Mouse (Mus musculus) Patski (cell line): ENCODE measurements around the gene Leo1. TPM values are rescaled to one million over a fixed set of nuclear protein-coding genes. Genes with fewer than 3 reads are reported as not detected.

Experiments
- ATAC-seq: fragments of 100-300 bp; one replicate; pipeline ENCODE4 v1.8.0; 2021
- CTCF ChIA-PET: fragments of 350-600 bp; sonication (Branson Sonifier 250); formaldehyde crosslinking; loops from one replicate; lab custom pipeline; 2022; ENCODE audit warnings: inconsistent platforms; lab: Charles Lee
- POLR2A ChIA-PET: fragments of 350-600 bp; sonication (Branson Sonifier 250); formaldehyde crosslinking; loops from one replicate; lab custom pipeline; 2022; ENCODE audit warnings: antibody characterized with exemption, inconsistent platforms; lab: Charles Lee
- DNase-seq: peaks from one replicate; pipeline ENCODE4 v3.0.0-alpha.2; 2011; ENCODE audit warnings: low read depth, low spot score
- H3K27me3 ChIP-seq: fragments of 371-371 bp; one replicate; pipeline ENCODE4 v1.5.1; 2021
- CTCF ChIP-seq: fragments of 100-300 bp; IDR thresholded peaks from one replicate; pipeline ENCODE4 v1.5.1; 2021
- in situ Hi-C: fragments of 300-500 bp; cut with MboI; formaldehyde crosslinking; loops from 3 replicates; pipeline ENCODE4 v1.11.1; 2018; ENCODE audit warnings: low pct_unique_long_range_greater_than_20kb, mixed read lengths
- polyA plus RNA-seq: library from polyadenylated mRNA; unstranded; gene quantifications from one replicate; pipeline ENCODE4 v1.2.3, GENCODE M21; 2021

Leo1 gene
- polyA plus RNA-seq, 1 experiment from 2014 or later, result 38.3 TPM

DNA sequence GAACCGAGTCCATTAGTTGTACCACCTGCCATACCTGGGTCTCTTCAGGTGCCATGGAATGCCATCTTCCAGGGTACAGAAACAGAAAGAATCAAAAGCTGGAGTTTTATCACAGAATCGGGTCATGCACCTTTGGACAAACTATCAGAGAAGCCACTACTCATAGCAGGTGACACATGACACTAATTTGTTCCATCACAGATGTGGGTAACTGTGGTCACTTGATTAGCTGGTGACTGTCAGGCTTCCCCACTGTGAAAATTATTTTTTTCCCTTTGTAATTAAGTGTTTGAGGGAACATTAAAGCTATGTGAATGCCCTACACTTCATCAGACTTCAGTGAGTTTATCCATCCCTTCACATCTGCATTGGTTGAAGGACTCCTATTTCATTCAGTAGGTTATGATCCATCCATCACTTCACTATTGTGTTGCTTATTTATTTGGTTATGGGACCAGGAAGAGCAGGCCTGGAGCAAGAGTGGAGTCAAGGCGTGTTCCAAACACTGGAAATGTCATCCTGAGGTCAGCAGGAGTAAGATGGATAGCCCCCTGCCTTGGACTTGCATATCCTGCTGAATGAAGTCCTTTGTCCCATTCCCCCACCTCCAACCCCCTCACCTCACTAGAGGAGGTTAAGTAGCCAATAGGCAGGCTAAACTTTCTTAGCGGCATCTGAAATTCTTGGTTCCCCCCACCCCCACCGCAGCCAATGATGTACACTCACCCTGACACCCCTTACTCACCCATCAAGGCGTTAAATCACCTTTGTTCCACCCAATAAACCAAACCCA, 16.8 kb upstream of the Leo1 start:
- no peak for TF ChIP-seq CTCF
- DNase-seq (no peak), ATAC-seq (no peak)
- ChIA-PET POLR2A (interaction anchor here (5.4 kb wide), 1 partner anchor 14 kb away, joined by 16 read pairs; the partner anchor contains the start of gene Mapk6), CTCF (interaction anchor here (1.5 to 3.5 kb wide), 3 partner anchors 10 to 15 kb away, joined by 3 to 23 read pairs (median 6); partner anchors contain the start of gene Mapk6)
- no peaks in the 10 kb centered on the region for H3K27me3 ChIP-seq
- in situ Hi-C loops, result loop anchor here (25.0 kb wide), 1 partner anchor 362 kb away; the partner anchor contains the start of gene Myo5a

DNA sequence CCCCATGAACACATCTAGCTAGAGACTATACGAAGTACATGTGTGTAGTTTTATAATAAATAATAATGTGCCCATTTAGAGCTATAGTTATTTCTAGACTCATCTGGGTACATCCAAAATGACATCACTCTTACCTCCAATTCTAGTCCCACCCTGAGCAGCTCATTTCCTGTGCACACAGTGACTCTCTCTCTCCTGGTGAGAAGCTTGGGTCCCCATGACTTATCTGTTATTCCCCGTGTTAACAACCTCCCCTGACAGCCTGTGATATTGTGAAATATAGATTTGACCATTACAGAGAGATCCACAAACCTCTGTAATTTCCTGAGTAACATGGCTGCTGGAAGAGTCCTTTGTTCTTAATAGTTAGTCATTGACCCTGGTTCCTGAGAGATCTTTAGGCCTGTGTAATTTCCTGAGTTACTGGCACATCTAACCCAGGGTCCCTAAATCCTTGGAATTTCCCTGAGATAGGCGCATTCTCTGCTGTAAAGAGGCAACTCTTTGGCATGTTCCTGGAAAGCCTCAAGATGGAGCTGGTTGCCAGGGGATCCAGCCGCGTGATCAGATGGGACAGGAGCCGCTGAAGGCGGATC, 15.4 kb upstream of the Leo1 start:
- ChIA-PET POLR2A (interaction anchor here (0.6 kb wide), 1 partner anchor 15 kb away, joined by 3 read pairs; no protein-coding TSS in a partner anchor), CTCF (no interaction called here)
- H3K27me3 ChIP-seq, result no peaks in the 10 kb centered on the region
- in situ Hi-C loops, result loop anchor here (25.0 kb wide), 1 partner anchor 364 kb away; the partner anchor contains the start of gene Myo5a
- ATAC-seq (no peak), DNase-seq (no peak)
- no peak for TF ChIP-seq CTCF

DNA sequence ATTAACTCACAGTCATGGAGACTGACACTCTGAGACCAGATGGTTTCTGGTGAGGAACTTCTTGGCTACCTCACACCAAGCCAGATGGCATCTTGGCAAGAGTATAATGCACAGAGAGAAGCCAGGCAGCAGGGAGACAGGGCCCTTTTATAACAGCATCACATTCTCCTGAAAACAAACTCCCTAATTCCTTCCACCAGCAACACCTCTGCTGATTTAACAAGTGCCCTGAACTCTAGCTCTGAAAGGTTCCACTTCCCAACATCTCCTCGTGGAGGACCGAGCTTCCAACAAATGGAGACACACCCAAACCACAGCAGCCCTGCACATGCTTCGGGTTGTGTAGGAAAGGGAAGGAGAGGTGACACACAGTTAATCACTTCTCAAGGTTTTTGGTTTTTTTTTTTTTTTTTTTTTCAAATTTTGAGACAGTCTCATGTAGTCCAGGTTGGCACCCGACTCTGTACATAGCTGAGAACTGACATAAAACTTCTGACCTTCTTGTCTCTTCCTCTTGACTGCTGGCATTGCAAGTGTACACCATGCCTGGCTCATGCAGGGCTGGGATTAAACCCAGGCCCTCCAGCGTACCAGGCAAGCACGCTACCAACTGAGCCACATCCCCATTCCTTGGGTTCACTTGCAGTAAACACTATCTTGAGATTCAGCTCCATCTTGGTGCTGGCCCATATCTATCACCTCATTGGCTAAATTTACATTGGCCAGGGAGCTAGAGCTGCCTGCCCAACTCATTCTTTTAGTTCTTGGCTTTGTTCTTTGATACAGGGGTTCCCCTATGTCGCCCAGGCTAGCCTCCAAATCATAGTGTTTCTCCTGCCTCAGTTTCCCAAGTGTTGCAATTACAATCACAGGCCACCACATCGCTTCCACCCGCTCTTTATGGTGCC, 13.7 kb upstream of the Leo1 start:
- no peak for DNase-seq
- ChIA-PET POLR2A (no interaction called here), CTCF (interaction anchor here (1.2 to 2.0 kb wide), 3 partner anchors 12 to 19 kb away, joined by 3 to 4 read pairs (median 3); partner anchors contain the start of gene Mapk6)
- H3K27me3 ChIP-seq, result no peaks in the 10 kb centered on the region
- TF ChIP-seq CTCF, result no peak
- no peak for ATAC-seq
- in situ Hi-C loops, result loop anchor here (25.0 kb wide), 1 partner anchor 365 kb away; the partner anchor contains the start of gene Myo5a

DNA sequence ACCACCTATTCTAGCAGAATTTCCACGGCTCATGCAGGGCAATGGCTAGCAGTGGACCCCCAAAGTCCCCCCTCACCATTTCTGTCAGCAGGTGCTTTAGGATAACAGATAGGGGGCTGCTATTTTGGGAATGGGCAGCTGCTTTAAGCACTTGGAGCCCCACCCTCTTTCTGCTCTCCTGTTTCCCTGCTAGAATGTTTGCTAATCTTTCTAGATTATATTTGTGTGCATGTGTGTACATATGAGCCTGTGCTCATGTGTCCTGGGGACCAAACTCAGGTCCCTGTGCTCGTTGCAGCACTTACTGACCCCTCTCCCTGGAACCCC, 13.1 kb upstream of the Leo1 start:
- no peaks in the 10 kb centered on the region for H3K27me3 ChIP-seq
- TF ChIP-seq CTCF, result no peak
- DNase-seq (no peak), ATAC-seq (no peak)
- ChIA-PET CTCF (interaction anchor here (1.2 to 3.2 kb wide), 4 partner anchors 13 to 66 kb away, joined by 3 to 14 read pairs (median 4); partner anchors contain the start of gene Mapk6), POLR2A (no interaction called here)
- in situ Hi-C loops, result loop anchor here (25.0 kb wide), 1 partner anchor 366 kb away; the partner anchor contains the start of gene Myo5a

DNA sequence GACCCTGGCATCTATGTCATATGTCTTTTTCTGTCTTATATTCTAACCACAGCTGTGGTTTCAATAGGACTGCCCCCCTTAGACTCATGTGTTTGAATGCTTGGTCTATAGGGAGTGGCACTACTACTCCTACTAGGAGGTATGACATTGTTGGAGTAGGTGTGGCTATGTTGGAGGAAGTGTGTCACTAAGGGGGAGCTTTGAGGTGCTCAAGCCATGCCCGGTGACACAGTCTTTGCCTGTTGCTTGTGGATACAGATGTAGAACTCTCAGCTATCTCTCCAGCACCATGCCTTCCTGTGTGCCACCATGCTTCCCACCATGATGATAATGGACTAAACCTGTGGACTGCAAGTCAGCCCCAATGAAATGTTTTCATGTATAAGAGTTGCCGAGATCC, 12.3 kb upstream of the Leo1 start:
- in situ Hi-C loops, result loop anchor here (25.0 kb wide), 1 partner anchor 367 kb away; the partner anchor contains the start of gene Myo5a
- no peak for DNase-seq

DNA sequence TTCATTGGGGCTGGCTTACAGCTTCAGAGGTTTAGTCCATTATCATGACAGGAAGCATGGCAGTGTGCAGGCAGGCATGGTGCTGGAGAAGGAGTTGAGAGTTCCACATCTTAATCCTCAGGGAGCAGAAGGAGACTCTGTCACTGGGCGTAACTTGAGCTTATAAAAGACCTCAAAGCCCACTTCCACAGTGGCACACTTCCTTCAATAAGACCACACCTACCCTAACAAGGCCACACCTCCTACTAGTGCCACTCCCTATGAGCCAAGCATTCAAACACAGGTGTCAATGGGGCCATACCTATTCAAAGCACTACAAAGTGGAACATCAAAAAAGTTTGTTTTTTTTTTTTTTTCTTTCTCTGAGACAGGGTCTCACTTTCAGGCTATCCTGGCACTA, 11.7 kb upstream of the Leo1 start:
- ChIA-PET POLR2A (no interaction called here), CTCF (interaction anchor here (1.1 to 3.2 kb wide), 3 partner anchors 16 to 67 kb away, joined by 3 to 14 read pairs (median 4); partner anchors contain the start of gene Mapk6)
- no peaks in the 10 kb centered on the region for H3K27me3 ChIP-seq
- no peak for TF ChIP-seq CTCF
- no peak for DNase-seq
- no peak for ATAC-seq
- in situ Hi-C loops, result loop anchor here (10.0 to 25.0 kb wide), 2 partner anchors 145 to 367 kb away; partner anchors contain the start of gene Myo5a

More for the DNA sequence above, 12.3 kb upstream of the Leo1 start:
- POLR2A ChIA-PET, result no interaction called here
- no peaks in the 10 kb centered on the region for H3K27me3 ChIP-seq
- TF ChIP-seq CTCF, result no peak
- ATAC-seq, result no peak
- CTCF ChIA-PET, result interaction anchor here (1.1 to 3.2 kb wide), 5 partner anchors 13 to 67 kb away, joined by 3 to 14 read pairs (median 3); partner anchors contain the start of gene Mapk6

DNA sequence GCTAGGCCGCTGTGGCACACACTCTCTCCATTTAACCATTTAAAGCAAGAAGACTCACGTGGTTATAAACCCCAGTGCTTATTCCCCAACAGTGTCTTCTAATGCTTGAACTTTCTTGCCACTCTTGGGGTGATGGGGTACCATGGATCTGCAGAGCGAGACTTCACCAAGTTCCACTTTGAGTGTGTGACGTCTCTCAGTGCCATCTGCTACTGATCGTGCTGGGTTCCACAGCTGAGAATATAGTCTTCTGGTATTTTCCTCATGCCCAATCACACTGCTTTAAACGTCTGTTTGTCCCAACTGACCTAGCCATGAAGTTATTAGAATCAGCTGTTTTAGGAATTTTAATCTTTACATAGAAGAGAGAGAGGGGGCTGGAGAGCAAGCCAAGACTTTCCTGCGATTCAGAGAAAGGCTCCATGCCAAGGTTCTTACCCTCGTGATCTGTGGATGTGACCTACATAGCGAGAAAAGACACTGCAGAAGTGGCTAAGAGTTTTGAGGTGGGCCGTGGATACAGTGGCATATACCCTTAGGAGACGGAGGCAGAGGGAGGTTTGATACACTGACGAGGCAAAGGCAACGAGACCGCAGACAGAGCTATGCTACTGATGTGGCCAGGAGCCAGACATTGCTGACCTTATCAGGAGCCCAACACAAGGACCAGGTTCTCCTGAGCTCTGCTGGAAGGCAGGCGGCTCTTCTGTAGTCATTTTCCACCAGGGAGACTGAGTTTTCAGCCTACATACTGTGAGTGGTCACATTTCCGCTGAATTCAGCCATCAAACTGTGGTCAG, 10.3 kb upstream of the Leo1 start:
- CTCF ChIA-PET, result interaction anchor here (0.9 to 3.2 kb wide), 2 partner anchors 22 to 69 kb away, joined by 3 to 14 read pairs; no protein-coding TSS in a partner anchor
- DNase-seq, result no peak
- in situ Hi-C loops, result loop anchor here (10.0 to 25.0 kb wide), 2 partner anchors 146 to 369 kb away; partner anchors contain the start of gene Myo5a

DNA sequence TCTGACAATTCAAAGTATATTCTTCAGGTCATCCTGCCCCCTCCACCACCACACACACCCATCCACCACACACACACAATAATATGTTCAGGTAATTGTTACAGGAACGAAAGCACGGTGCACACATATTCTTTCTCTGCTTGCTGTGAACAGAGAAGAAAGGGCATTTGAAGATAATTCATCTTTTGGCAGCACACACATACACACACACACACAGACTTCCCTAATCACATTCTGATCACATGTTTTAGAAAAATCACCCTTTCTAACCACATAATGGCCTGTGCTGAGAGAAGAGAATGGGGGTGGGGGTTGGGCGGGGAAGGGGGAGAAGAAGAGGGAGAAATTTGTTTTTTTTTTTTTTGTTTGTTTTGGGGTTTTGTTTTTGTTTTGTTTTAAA, 8.6 kb upstream of the Leo1 start:
- in situ Hi-C loops, result loop anchor here (10.0 to 25.0 kb wide), 2 partner anchors 148 to 370 kb away; partner anchors contain the start of gene Myo5a
- POLR2A ChIA-PET, result no interaction called here
- no peak for DNase-seq
- ATAC-seq, result no peak
- no peaks in the 10 kb centered on the region for H3K27me3 ChIP-seq
- no peak for TF ChIP-seq CTCF
- CTCF ChIA-PET, result interaction anchor here (1.2 to 4.4 kb wide), 5 partner anchors 9 to 70 kb away, joined by 3 to 23 read pairs (median 4); partner anchors contain the start of gene Mapk6

More for the DNA sequence above, 10.3 kb upstream of the Leo1 start:
- POLR2A ChIA-PET, result no interaction called here
- no peak for ATAC-seq
- no peak for TF ChIP-seq CTCF
- H3K27me3 ChIP-seq, result no peaks in the 10 kb centered on the region
